Mouse (Mus musculus): ENCODE measurements around the gene Axdnd1.

Gene Axdnd1

GRCm38 (mm10) chr1:156420671-156421297 lies at the start of gene Axdnd1:
Axdnd1 (minus strand) TSS chr1:156421159.
- DNase-seq (ENCODE audit: low spot score in 2 of 2), result peak; percentile 64 to 73

GRCm38 (mm10) chr1:156470557-156470956 lies 49.6 kb upstream of the Axdnd1 start:
- DNase-seq (ENCODE audit: low spot score in 2 of 2), result no peak

GRCm38 (mm10) chr1:156468576-156468975 lies 47.6 kb upstream of the Axdnd1 start:
- DNase-seq (ENCODE audit: low spot score in 2 of 2), result no peak

GRCm38 (mm10) chr1:156467655-156468255 lies 46.8 kb upstream of the Axdnd1 start:
- DNase-seq (ENCODE audit: low spot score in 2 of 2), result no peak

- DNase-seq (ENCODE audit: low spot score in 2 of 2), result no peak
Observed at GRCm38 (mm10) chr1:156464963-156465362, 44.0 kb upstream of the Axdnd1 start.

GRCm38 (mm10) chr1:156463981-156464853 lies 43.3 kb upstream of the Axdnd1 start:
- no peak for DNase-seq (ENCODE audit: low spot score in 2 of 2)

- DNase-seq (ENCODE audit: low spot score in 2 of 2), result no peak
Observed at GRCm38 (mm10) chr1:156462273-156462991, 41.5 kb upstream of the Axdnd1 start.

GRCm38 (mm10) chr1:156461036-156461435 lies 40.1 kb upstream of the Axdnd1 start:
- no peak for DNase-seq (ENCODE audit: low spot score in 2 of 2)

- no peak for DNase-seq (ENCODE audit: low spot score in 2 of 2)
Observed at GRCm38 (mm10) chr1:156460216-156460615, 39.3 kb upstream of the Axdnd1 start.

GRCm38 (mm10) chr1:156459690-156460089 lies 38.7 kb upstream of the Axdnd1 start:
- no peak for DNase-seq (ENCODE audit: low spot score in 2 of 2)

- no peak for DNase-seq (ENCODE audit: low spot score in 2 of 2)
Observed at GRCm38 (mm10) chr1:156458391-156459060, 37.6 kb upstream of the Axdnd1 start.

- DNase-seq (ENCODE audit: low spot score in 2 of 2), result no peak
Observed at GRCm38 (mm10) chr1:156455005-156455758, 34.2 kb upstream of the Axdnd1 start.

- DNase-seq (ENCODE audit: low spot score in 2 of 2), result no peak
Observed at GRCm38 (mm10) chr1:156454384-156454783, 33.4 kb upstream of the Axdnd1 start.

- DNase-seq (ENCODE audit: low spot score in 2 of 2), result no peak
Observed at GRCm38 (mm10) chr1:156453876-156454275, 32.9 kb upstream of the Axdnd1 start.

GRCm38 (mm10) chr1:156450478-156450877 lies 29.5 kb upstream of the Axdnd1 start:
- DNase-seq (ENCODE audit: low spot score in 2 of 2), result no peak

- no peak for DNase-seq (ENCODE audit: low spot score in 2 of 2)
Observed at GRCm38 (mm10) chr1:156449691-156450090, 28.7 kb upstream of the Axdnd1 start.

GRCm38 (mm10) chr1:156449089-156449488 lies 28.1 kb upstream of the Axdnd1 start:
- no peak for DNase-seq (ENCODE audit: low spot score in 2 of 2)

GRCm38 (mm10) chr1:156445049-156445448 lies 24.1 kb upstream of the Axdnd1 start:
- DNase-seq (ENCODE audit: low spot score in 2 of 2), result no peak

- DNase-seq (ENCODE audit: low spot score in 2 of 2), result no peak
Observed at GRCm38 (mm10) chr1:156442776-156443175, 21.8 kb upstream of the Axdnd1 start.

GRCm38 (mm10) chr1:156442266-156442665 lies 21.3 kb upstream of the Axdnd1 start:
- DNase-seq (ENCODE audit: low spot score in 2 of 2), result no peak

- DNase-seq (ENCODE audit: low spot score in 2 of 2), result no peak
Observed at GRCm38 (mm10) chr1:156437726-156438125, 16.8 kb upstream of the Axdnd1 start.
